Mouse (Mus musculus) fat pad, adult 2 months (tissue): ENCODE measurements around the gene Ntn5.
A peak's percentile ranks its signal among the peaks of the same experiment; 100 is the strongest.

Experiments
- DNase-seq: peaks from one replicate; pipeline ENCODE4 v3.0.0-alpha.2; 2011; ENCODE audit warnings: low read depth, low spot score; ENCODE audit errors: extremely low read depth

Ntn5 gene

GRCm38 (mm10) chr7:45697894-45698293 is 14.1 kb downstream of the Ntn5 start:
- DNase-seq: no peak

- no peak for DNase-seq
Observed at GRCm38 (mm10) chr7:45699523-45700141, 15.8 kb downstream of the Ntn5 start, which contains the start of gene Car11. Car11 (plus strand) TSS chr7:45699843.

GRCm38 (mm10) chr7:45700301-45701015 is 16.6 kb downstream of the Ntn5 start:
- no peak for DNase-seq

- no peak for DNase-seq
Observed at GRCm38 (mm10) chr7:45701072-45701471, 17.2 kb downstream of the Ntn5 start.

- no peak for DNase-seq
Observed at GRCm38 (mm10) chr7:45701607-45702006, 17.8 kb downstream of the Ntn5 start.

- no peak for DNase-seq
Observed at GRCm38 (mm10) chr7:45702316-45702715, 18.5 kb downstream of the Ntn5 start.

GRCm38 (mm10) chr7:45702809-45703520 is 19.1 kb downstream of the Ntn5 start:
- DNase-seq: no peak

GRCm38 (mm10) chr7:45703521-45704033 is 19.8 kb downstream of the Ntn5 start:
- DNase-seq: no peak

- DNase-seq: no peak
Observed at GRCm38 (mm10) chr7:45704046-45704559, 20.3 kb downstream of the Ntn5 start.

GRCm38 (mm10) chr7:45704730-45705442 is 21.1 kb downstream of the Ntn5 start, which contains the start of gene Dbp:
Dbp (plus strand) TSS chr7:45705088.
- peak; percentile 99 for DNase-seq

- no peak for DNase-seq
Observed at GRCm38 (mm10) chr7:45705443-45705864, 21.6 kb downstream of the Ntn5 start.

- DNase-seq: no peak
Observed at GRCm38 (mm10) chr7:45705873-45706281, 22.1 kb downstream of the Ntn5 start.

GRCm38 (mm10) chr7:45706721-45707241 is 23.0 kb downstream of the Ntn5 start:
- DNase-seq: no peak

- DNase-seq: no peak
Observed at GRCm38 (mm10) chr7:45707375-45707967, 23.6 kb downstream of the Ntn5 start.

GRCm38 (mm10) chr7:45708221-45708761 is 24.5 kb downstream of the Ntn5 start:
- no peak for DNase-seq

GRCm38 (mm10) chr7:45709036-45709435 is 25.2 kb downstream of the Ntn5 start:
- no peak for DNase-seq

GRCm38 (mm10) chr7:45709677-45710355 is 26.0 kb downstream of the Ntn5 start:
- DNase-seq: no peak

GRCm38 (mm10) chr7:45710477-45711191 is 26.8 kb downstream of the Ntn5 start:
- DNase-seq: no peak
